Comparison of ENCODE assay signal across 8 mouse cellular contexts in the genomic region with DNA sequence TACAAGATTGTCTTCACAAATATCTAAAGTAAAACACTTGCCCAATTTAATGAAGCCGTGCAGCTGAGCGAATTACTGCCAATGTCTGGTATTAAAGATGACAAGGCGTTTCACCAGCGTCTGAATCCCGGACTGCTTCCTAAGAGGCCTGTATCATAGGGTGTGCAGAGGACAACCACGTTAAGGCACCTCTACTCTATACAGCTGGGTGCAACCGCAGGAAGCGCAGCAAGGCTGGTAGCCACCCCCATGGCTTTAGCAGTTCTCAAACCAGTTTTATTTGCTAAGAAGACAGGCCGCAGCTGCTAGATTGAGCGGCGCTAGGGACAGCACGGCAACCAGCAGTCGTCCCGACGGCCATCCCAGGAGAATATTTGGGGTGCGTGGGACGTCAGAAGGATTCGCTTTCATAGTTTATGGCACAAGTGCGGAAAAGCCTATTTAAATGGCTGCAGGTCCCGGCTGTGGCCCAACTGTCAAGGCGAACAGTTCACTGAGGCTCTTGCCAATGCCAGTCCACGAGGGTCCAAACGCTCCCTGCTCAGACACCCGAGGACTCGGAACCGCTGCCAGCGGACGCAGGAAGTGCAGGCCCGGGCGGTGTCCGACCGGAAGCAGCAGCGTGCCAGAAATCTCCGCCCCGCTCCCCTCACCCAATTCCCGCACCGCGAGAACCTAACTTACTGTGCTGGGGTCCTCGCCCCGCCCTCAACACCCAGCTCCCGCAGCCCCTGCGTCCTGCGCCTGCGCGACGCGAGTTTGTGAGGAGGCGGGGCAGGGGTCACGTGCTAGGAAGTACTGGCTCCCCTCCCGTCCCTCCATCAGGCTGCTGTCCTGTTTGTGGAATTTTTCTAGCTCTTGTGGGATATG. TPM values are rescaled to one million over a fixed set of nuclear protein-coding genes. Genes with fewer than 3 reads are reported as not detected.
DNase-seq lines count a peak whose midpoint lies in the region; ATAC-seq and TF ChIP-seq lines count a peak whose summit lies in the region.

A gene (minus strand): TSS at position 746 of the 870 bp plus-strand sequence.

- no peaks in the 10 kb centered on the region for H3K27me3 ChIP-seq in forebrain, embryonic 10.5 days (ENCODE audit: poor library complexity, severe bottlenecking)
- H3K27me3 ChIP-seq in heart, embryonic 15.5 days: no peaks in the 10 kb centered on the region; the same call in 1 of the 2 replicates
- no peaks in the 10 kb centered on the region; the same call in 1 of the 2 replicates for H3K27me3 ChIP-seq in liver, embryonic 14.5 days (ENCODE audit: control insufficient read depth, insufficient read depth, low read length)
- H3K27me3 ChIP-seq in neural tube, embryonic 11.5 days (ENCODE audit: control insufficient read depth, insufficient read depth, low read length): no peaks in the 10 kb centered on the region
- H3K27me3 ChIP-seq in stomach, postnatal 0 days (ENCODE audit: control insufficient read depth, insufficient read depth, low read length): no peaks in the 10 kb centered on the region

- H3K9ac ChIP-seq in heart, embryonic 15.5 days: peak within 1 kb of the TSS; percentile 88
- H3K9ac ChIP-seq in liver, embryonic 14.5 days (replicated peaks): peak within 1 kb of the TSS; percentile 77
- H3K9ac ChIP-seq in neural tube, embryonic 11.5 days (ENCODE audit: low read length): peak within 1 kb of the TSS; percentile 93
- H3K9ac ChIP-seq in stomach, postnatal 0 days (ENCODE audit: low read length): peak within 1 kb of the TSS; percentile 86

- H3K36me3 ChIP-seq in forebrain, embryonic 10.5 days (replicated peaks): no peaks in the 10 kb centered on the region
- H3K36me3 ChIP-seq in heart, embryonic 15.5 days: no peaks in the 10 kb centered on the region
- H3K36me3 ChIP-seq in liver, embryonic 14.5 days (replicated peaks; ENCODE audit: control insufficient read depth, insufficient read depth, low read depth): no peaks in the 10 kb centered on the region; the same call in 1 of the 2 replicates
- no peaks in the 10 kb centered on the region for H3K36me3 ChIP-seq in neural tube, embryonic 11.5 days (ENCODE audit: control insufficient read depth, insufficient read depth, low read length)
- H3K36me3 ChIP-seq in stomach, postnatal 0 days (ENCODE audit: control insufficient read depth, insufficient read depth, low read length): no peaks in the 10 kb centered on the region

- 0 out of 2 replicates have a peak, but pooled peaks have one; percentile 15 for TF ChIP-seq EP300 in liver, embryonic 14.5 days (IDR thresholded peaks at IDR 0.05; ENCODE audit: low read depth)
- TF ChIP-seq EP300 in stomach, postnatal 0 days (optimal IDR thresholded peaks at IDR 0.05): no peak

- no peaks in the 10 kb centered on the region for H3K9me3 ChIP-seq in forebrain, embryonic 10.5 days
- H3K9me3 ChIP-seq in heart, embryonic 15.5 days (replicated peaks): no peaks in the 10 kb centered on the region
- H3K9me3 ChIP-seq in liver, embryonic 14.5 days (ENCODE audit: control insufficient read depth, low read length): no peaks in the 10 kb centered on the region
- H3K9me3 ChIP-seq in neural tube, embryonic 11.5 days (ENCODE audit: control insufficient read depth, low read length): no peaks in the 10 kb centered on the region
- no peaks in the 10 kb centered on the region for H3K9me3 ChIP-seq in stomach, postnatal 0 days (ENCODE audit: control insufficient read depth, low read length)

- 3% methylated on average over 50 of the region's 50 CpGs for WGBS in forebrain, embryonic 10.5 days
- WGBS in heart, embryonic 15.5 days: under 1% methylated on average over 47 of the region's 50 CpGs
- WGBS in liver, embryonic 14.5 days (ENCODE audit: insufficient replicate concordance): under 1% methylated on average over 50 of the region's 50 CpGs
- WGBS in neural tube, embryonic 11.5 days: 2% methylated on average over 50 of the region's 50 CpGs
- under 1% methylated on average over 50 of the region's 50 CpGs for WGBS in stomach, postnatal 0 days

- no peak for TF ChIP-seq CTCF in liver, embryonic 14.5 days (IDR thresholded peaks at IDR 0.05; ENCODE audit: low read depth)
- TF ChIP-seq CTCF in stomach, postnatal 0 days (IDR thresholded peaks at IDR 0.05; ENCODE audit: low read depth): no peak

- peak; percentile 87 for ATAC-seq in CD4-positive, CD25-positive, alpha-beta regulatory T cell, adult 4 months
- ATAC-seq in heart, embryonic 15.5 days (replicated peaks; ENCODE audit: insufficient number of reproducible peaks, insufficient read depth, low FRiP score, low read depth): peak; percentile 100
- peak; percentile 87 for ATAC-seq in liver, embryonic 14.5 days (ENCODE audit: insufficient read depth)
- ATAC-seq in neural tube, embryonic 11.5 days (ENCODE audit: insufficient read depth, low FRiP score, low TSS enrichment): peak; percentile 99
- ATAC-seq in stomach, postnatal 0 days (ENCODE audit: low FRiP score, low TSS enrichment): peak; percentile 100

- H3K4me3 ChIP-seq in forebrain, embryonic 10.5 days: peak within 1 kb of the TSS; percentile 78
- H3K4me3 ChIP-seq in heart, embryonic 15.5 days: peak within 1 kb of the TSS; percentile 86
- peak within 1 kb of the TSS; percentile 70 to 82 for H3K4me3 ChIP-seq in liver, embryonic 14.5 days (ENCODE audit: insufficient read depth in 1 of 2, low read depth in 2 of 2, low read length in 2 of 2)
- peak within 1 kb of the TSS; percentile 78 for H3K4me3 ChIP-seq in neural tube, embryonic 11.5 days (ENCODE audit: low read depth, low read length)
- peak within 1 kb of the TSS; percentile 66 for H3K4me3 ChIP-seq in stomach, postnatal 0 days (ENCODE audit: low read depth, low read length)

- peak within 1 kb of the TSS; percentile 93 for H3K27ac ChIP-seq in forebrain, embryonic 10.5 days
- H3K27ac ChIP-seq in heart, embryonic 15.5 days: peak within 1 kb of the TSS; percentile 97
- H3K27ac ChIP-seq in liver, embryonic 14.5 days: peak within 1 kb of the TSS; percentile 86
- peak within 1 kb of the TSS; percentile 89 for H3K27ac ChIP-seq in neural tube, embryonic 11.5 days (ENCODE audit: low read depth, low read length)
- H3K27ac ChIP-seq in stomach, postnatal 0 days (replicated peaks): peak within 1 kb of the TSS; percentile 98

- peaks cover 17% of the 10 kb centered on the region for H3K4me1 ChIP-seq in forebrain, embryonic 10.5 days
- H3K4me1 ChIP-seq in heart, embryonic 15.5 days (replicated peaks): peaks cover 5% of the 10 kb centered on the region
- H3K4me1 ChIP-seq in liver, embryonic 14.5 days (replicated peaks; ENCODE audit: control insufficient read depth in 2 of 2, insufficient read depth in 2 of 2, low read length in 1 of 2): peaks cover 6 to 9% of the 10 kb centered on the region in 2 experiments
- H3K4me1 ChIP-seq in neural tube, embryonic 11.5 days (ENCODE audit: control insufficient read depth, insufficient read depth, low read length): peaks cover 3% of the 10 kb centered on the region; the same call in 1 of the 2 replicates
- no peaks in the 10 kb centered on the region for H3K4me1 ChIP-seq in stomach, postnatal 0 days (replicated peaks; ENCODE audit: control insufficient read depth, insufficient read depth)

- peak; percentile 84 for DNase-seq in c-Kit-negative CD71-positive TER-119-positive erythroid progenitor cells, embryonic 14.5 days (ENCODE audit: low read depth, low spot score)
- peak; percentile 97 for DNase-seq in forebrain, embryonic 10.5 days (ENCODE audit: extremely low spot score, low spot score)
- DNase-seq in kidney, postnatal 25 days: peak; percentile 98 to 99
- peak; percentile 89 to 92 (median 91) for DNase-seq in liver, embryonic 14.5 days (ENCODE audit: low read depth in 3 of 3, low spot score in 3 of 3)
- peak; percentile 99 for DNase-seq in neural tube, embryonic 11.5 days (ENCODE audit: low spot score)
- peak; percentile 98 for DNase-seq in stomach, postnatal 0 days (ENCODE audit: low spot score)

- H3K4me2 ChIP-seq in heart, embryonic 15.5 days: peak within 1 kb of the TSS; percentile 79
- peak within 1 kb of the TSS; percentile 84 for H3K4me2 ChIP-seq in liver, embryonic 14.5 days (ENCODE audit: low read depth)
- peak within 1 kb of the TSS; percentile 59 for H3K4me2 ChIP-seq in neural tube, embryonic 11.5 days (ENCODE audit: low read depth)
- H3K4me2 ChIP-seq in stomach, postnatal 0 days (replicated peaks; ENCODE audit: low read depth): peak within 1 kb of the TSS; percentile 54

RNA-seq across cellular contexts. Expression of the gene that starts here (rescaled TPM):
- 10 to 100 TPM; 34.3 to 37.4 TPM for polyA plus RNA-seq in CD4-positive, CD25-positive, alpha-beta regulatory T cell, adult 4 months (2017; shearing (Covaris generic))
- polyA plus RNA-seq in forebrain, embryonic 10.5 days (2016; fragmentation: Nextera tagmentation; extraction: Ambion mirVana): 26.4 and 28.8 TPM in 2 replicates
- 11.8 and 12.4 TPM in 2 replicates for polyA plus RNA-seq in heart, embryonic 15.5 days (2015; fragmentation: Nextera tagmentation; extraction: Ambion mirVana)
- 20.2 and 42.7 TPM in 2 replicates for polyA plus RNA-seq in liver, embryonic 14.5 days (2012; rRNA removed)
- 214 and 228 TPM in 2 replicates for polyA plus RNA-seq in liver, embryonic 14.5 days (2014; fragmentation: Nextera tagmentation; extraction: Ambion mirVana)
- 14.8 and 16.7 TPM in 2 replicates for polyA plus RNA-seq in neural tube, embryonic 11.5 days (2014; fragmentation: Nextera tagmentation; extraction: Ambion mirVana)
- 18.6 and 21.6 TPM in 2 replicates for polyA plus RNA-seq in stomach, postnatal 0 days (2015; fragmentation: Nextera tagmentation; extraction: Ambion mirVana)

Comparison
In these comparisons a context has a peak if more than half of its experiments do, and no peak if none do; other contexts are left out.
1. Peak in every context shown above with its lines: DNase-seq, ATAC-seq, H3K4me3 ChIP-seq and H3K27ac ChIP-seq.